Mouse (Mus musculus) testis, postnatal 14 days (tissue): ENCODE measurements at regions not wholly inside any gene's neighbourhood (a gene's known extent, or its start where the extent isn't known, plus 50 kb on each side); places are given as distances from the start of the nearest gene placed in this dataset.

Source experiments
- DNase-seq: peaks from one replicate; pipeline ENCODE4 v3.0.0; 2021; ENCODE audit warnings: low spot score

DNA sequence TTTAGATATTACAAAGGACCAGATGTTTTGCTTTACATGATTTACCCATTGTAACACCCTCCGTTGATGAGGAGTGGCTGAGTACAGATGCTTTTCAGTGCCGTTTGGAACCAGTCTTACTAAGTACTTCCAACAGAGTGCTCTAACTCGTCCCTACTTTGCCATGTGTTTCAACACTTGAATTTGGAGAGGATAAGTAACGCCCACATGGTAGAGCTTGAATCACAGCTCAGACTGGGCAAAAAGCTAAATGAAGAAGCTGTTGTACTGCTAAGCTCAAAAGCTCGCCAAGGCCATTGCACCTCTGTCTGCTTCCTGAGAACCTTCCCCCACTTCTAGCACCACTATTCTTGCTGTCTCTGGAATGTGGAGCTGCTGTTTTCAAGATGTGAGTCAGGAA, 471.1 kb downstream of the Nfib start:
- DNase-seq, result no peak

DNA sequence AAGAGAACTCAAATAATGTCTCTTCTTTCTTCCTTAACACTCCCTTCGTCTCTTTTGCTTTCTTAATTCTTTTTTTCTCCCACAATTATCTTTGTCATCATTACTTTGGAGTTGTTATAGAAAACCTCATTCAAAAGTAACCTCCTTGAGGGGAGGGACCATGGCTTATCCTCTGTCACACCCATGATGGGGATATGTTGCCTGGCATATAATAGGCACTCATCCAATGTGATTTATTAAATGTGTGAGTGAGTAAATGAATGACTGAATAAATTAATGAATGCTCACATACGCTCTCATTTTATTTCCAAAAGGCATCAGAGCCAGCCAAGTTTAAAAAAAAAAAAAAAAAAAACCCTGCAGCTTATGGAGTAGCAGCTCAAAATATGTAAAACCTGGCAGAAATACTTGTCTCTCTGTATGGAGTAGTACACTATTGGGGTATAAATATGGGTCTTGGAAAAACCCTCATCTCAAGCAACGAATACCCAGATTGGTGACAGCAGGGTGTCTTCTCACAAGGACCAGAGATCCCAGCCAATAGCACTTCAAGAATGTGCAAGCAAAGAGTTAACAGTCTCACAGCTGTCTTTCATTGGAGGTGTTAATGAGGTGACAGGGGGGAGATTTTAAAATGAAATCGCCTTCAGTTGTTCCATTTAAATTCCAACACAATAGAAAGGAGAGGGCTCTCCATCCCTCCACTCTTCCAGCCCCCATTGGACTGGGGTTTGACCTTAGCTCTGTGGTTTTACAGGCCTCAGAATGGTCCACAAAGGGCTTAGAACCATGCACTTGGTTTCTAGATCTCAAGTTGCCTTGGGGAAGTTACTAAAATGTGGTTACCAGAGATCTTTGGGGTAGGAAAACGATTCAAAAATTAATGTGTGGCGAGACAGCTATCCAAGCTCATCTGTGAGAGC, 479.1 kb downstream of the Nfib start:
- DNase-seq, result no peak

DNA sequence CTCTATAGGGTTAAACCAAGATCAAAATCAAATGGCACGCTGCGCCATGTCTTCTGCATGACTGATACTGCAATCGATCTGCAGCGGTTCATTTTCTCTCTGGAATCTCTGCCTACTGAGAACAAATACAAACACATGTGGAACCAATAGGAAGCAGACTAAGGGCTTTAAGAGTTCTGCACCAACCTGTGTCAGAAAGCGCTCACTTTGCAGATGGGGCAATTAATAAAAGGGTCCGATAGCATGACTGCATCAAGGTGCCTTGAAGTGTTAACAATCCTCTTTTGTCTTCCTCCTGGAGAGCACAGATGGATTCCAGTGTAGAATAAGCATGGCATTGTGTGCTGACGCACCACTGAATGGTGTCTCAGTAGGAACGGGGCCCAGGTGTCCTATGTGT, 484.8 kb downstream of the Nfib start:
- DNase-seq, result no peak

DNA sequence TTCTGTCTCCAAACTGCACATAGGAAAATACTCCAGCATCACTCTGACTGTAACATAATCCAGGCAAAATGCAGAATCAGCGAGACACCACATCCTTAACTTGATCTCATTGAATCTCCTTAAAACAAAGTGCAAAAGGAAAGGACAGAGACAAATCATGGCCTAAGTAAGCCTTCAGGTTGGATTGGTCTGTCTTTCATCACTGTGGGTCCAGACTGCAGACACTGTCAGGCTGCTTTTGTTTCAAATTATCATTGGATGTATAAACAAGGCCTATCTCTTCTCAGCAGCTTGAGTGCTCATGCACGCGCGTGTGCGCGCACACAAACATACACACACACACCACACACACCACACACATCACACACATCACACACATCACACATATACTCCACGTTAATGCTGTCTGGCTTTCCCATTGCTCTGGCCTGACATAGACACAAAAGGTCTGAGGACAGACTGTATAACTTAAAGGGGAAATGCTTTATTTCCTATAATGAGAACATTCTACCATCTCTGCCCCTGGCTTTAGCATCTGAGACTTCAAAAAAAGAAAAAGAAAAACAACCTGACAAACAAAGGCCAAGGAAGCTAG, 485.3 kb downstream of the Nfib start:
- no peak for DNase-seq

DNA sequence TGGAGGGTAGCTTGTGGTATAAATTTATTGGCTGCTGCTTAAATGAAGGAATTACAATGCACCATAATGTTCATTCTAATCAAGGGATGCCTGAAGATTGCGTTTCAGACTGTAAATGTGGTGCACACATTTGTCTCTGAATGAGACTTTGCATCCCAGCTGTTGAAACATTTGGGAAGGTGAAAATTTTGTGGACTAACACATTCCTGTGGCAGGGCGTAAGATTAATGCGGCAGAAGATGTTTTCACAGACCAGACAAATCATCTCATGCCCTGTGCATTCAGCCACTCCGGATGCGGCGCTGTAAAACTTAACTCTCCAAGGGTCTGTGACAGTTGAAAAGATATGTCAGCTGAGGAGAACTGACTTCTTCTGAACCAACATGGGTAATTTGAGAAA, 486.9 kb downstream of the Nfib start:
- DNase-seq, result no peak

DNA sequence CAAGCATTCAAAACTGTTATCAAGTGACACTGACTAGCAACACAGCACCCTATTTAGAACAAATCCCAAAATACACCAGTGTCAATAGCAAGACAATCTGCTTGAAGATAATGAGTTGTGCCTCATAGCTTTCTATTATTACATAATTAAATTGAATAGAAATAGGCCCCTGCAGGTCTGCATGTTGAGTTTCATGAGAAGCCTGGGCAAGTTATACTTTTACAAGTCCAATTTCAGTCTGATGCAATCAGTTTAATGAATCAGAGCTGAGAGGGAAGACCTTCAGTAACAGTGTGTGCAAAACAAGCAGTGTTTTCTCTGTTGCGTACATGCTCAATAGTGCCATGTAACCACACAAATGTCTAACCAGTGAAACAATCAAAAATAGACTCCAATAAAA, 498.5 kb downstream of the Nfib start:
- no peak for DNase-seq

DNA sequence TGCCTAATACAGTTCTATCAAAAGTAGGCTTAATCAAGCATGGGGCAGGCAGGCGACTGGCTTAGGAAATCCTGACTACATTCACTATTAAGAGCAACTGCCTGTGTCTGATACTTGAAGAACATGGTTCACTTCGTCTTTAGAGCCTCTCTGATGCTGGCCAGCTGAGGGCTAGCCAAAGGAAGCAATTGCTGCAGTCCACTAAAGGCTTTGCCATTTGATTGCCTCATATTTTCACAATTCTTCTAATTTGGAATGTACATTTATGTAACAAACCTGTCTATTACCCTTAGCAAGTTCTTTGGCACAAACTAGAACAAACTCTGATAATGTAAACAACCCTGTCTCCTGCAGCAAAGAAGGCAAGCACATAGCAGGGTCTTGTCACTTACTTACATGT, 505.2 kb downstream of the Nfib start:
- DNase-seq, result no peak

DNA sequence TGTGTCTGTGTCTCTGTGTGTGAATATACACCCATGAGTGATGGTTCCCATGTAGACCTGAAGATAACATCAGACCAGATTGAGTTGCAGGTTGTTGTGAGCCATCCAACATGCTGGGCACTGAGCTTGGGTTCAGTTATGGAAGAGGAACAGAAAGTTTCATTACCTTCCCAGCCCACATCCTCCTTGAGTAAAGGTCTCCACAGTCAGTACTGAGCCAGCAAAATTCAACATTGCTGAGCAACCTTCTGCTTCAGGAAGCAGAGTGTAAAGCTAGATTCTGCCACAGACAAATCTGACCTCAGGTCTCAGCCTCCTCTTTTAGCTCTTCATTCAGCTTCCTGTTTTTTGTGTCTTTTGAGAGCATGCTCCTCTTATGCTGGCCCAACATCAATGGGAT, 506.4 kb downstream of the Nfib start:
- DNase-seq, result no peak

DNA sequence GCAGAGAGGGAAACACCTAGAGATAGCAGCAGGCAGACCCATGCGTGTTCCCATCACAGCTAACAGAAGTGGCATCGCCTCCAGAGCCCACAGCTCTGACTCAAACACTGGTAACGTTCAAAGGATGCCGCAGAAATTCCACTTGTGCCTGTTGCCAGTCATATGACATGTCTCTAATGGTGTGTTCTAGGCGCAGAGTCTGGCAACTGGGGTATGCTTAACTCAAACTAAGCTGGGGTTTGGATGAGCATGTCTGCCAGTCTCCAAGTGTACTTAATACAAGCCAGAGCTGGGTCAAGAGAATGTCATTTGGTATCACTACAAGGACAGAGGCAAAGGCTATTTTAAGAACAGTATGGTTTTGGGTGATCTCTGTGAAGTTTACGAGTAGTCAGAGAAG, 507.9 kb downstream of the Nfib start:
- DNase-seq, result no peak

DNA sequence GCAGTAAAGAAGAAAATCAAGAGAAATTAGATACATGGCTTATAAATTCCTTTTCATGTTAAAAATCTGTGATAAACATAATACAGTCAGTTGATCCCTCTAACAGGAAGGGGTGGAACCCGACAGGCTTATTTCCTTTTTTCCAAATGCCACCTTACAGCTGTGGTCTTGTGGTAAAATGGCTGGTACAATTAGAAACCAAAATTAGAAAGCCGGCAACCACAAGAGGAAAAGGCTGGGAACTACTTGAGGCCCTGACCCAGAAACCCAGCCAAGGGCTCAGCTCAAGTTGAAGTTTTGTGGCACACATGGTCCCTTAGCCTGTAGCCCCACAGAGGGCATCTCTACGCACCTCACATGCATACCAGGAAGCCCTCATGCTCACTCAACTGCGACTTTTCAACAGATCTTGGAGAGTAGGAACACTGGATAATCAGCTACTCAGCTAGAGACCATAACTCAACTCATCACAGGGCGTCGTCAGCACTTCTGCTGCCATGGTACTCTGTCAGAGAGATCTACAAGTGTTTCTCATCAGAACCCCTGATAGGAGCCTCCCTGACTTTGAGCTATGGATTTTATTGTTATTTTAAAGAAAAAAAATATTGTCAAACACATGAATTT, 509.4 kb downstream of the Nfib start:
- DNase-seq, result no peak

DNA sequence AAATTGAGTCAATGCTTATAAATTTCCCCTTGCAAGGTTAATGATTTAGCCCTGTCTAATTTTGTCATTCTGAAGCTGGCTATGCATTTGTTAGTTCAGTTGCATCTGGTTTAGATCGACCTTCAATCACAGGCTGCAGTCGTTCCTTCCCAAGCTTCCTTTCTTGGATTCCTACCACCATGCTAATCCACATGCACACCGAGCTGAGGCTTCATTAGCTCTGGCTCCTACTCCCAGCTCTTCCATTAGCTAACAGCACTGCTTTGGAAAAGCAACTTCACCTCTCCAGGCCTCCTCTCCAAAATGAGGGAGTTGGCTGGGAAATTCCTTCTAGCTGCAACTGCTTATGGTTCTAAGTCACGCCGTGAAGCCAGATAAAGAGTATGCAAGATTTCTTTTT, 511.6 kb downstream of the Nfib start:
- no peak for DNase-seq

DNA sequence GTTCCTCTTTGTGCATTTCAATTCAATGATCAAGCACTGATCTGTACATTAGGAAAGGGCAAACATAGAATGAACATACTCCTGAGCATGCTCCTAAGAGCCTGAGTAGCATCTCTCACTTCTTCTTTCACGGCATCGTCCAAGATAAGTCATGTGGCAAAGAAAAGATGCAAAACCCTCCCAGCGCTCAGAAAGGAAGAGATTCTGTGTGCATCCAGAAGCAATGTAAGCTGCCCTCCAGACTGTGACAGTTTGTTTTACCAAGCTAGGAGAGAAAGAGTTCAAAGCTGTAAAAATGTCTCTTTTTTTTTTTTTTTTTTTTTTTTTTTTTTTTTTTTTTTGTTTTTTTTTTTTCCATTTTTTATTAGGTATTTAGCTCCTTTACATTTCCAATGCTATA, 518.7 kb downstream of the Nfib start:
- DNase-seq, result no peak

DNA sequence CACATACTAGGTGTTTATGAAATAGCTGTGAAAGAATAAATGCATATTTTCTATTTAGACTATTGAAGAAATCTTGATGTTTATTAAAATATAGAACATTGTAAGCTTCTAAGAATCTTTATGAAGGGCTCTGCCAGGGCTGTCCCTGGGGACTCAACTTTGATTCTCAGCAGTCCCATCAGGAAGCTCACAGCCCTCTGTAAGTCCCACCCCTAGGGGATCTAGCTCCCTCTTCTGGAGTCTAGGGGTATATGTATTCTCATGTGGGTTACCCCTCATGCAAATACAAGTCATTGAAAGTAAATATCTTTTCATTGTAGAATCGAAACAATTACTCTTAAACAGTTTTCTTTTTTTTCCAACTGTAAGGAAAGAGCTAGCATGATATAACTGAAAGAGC, 521.6 kb downstream of the Nfib start:
- no peak for DNase-seq

DNA sequence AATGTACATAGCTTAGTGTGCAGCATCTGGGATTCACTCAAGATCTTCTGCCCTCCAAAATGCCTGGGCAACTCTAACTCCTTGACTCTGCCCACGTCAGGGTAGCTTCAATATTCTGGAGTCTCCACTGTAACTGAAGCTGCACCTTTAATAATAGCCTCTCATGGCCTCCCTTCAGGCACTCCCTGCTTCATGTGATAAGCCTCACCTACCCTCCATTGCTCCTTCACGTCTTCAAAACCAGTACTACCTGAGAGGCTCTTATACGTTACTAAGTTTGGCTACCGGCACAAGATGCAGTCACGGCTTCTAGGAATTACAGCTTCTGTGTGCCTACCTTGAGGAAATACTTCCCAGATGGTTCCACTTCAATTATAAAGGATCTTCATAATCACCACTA, 527.4 kb downstream of the Nfib start:
- no peak for DNase-seq

DNA sequence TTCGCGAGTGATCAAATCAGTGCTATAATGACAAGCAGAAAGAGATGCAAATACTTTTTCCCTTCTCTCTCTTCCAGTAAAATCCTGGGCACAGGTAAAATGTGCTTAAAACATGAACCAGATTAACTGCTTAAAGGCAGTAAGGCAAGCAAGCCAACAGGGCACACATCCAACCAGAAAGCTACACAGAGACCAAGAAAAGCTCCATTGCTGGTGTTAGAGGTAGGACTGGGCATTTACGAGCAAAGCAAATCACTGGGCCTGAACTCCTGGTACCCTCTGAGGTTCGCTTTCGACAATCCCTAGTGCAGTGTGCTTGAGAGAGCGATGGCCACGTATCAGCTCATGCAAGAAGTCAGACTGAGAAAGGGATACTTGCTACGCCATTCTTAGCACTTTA, 528.8 kb downstream of the Nfib start:
- no peak for DNase-seq

DNA sequence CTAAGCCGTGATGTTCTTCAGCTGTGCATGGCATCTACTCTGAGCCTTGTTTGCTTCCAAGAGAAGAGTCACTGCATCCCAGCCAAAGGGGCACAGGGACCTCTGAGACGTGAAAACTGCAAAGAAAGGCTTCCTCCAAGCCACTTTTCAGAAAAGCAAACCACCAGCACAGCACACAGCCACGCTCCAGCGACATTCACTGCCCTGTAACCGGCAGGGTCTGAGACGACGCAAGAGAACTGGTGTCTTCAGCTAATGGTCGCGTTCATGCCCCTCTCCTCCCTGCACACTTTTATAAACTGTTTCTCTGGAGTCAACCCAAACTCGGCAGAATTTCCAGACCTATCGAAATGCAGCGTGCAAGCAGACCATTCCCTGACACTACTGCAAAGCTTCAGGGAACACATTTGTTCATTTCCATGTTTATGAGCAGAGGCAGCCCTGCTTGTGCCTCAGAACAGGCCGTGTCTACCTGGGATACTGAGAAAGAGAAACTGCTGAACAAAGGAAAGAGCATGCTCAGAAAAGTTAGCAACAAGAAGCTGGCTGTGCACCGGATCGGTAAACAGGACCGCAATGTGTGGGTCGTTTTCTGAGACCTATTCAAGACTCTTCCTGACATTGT, 532.0 kb downstream of the Nfib start:
- no peak for DNase-seq

DNA sequence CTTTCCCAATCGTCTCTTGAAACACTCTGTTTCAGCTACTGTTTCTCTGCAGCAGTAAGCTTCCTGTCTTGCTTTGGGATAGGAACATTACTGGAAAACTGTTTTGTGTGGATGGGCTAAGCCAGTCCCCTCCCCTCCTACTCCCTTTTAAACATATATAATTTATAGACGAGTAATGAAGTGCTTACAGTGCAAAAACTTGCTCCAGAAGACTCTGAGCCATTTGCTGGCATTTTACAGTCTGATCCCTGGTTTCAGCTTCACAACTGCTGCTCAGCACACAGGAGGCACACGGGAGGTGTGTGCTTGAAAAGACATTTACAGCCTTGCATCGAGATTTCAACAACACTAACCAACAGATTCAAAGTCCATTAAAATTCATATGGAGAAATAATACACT, 534.6 kb downstream of the Nfib start:
- no peak for DNase-seq

DNA sequence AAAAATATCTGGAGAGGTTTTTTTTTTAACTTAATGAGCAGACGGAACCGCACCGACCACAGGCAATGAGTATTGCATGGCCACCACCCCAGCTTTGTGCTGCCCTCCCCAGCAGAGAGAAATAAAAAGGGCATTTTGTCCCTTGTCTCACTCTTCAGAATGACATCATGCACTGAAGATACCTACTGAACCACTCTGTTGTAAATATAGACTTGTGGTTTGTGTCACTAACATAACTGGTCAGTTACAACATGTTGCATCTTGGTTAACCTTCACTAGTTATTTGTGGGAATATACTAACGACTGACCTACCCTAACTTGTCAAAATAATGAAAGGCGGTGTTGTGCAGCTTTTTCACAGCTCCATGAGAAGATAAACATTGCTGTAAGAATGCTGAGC, 537.5 kb downstream of the Nfib start:
- no peak for DNase-seq

DNA sequence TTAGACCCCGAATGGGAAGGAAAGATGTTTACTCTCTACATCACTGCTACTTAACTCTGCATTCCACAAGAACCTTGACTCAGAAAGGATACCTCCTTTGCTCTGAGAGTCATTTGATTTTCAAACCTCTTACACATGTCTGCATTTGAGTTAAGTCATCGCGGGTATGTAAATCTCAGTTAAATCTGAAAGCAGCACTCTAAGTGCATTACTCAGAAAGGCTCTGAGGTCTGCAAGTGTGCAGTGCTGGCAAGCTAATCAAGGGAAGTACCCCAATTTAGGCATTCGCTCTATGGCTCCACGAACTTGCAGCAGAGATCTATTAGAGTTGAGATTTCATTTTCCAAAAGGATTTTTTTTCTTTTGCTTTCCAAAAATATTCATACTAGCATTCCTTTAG, 538.2 kb downstream of the Nfib start:
- DNase-seq, result no peak

DNA sequence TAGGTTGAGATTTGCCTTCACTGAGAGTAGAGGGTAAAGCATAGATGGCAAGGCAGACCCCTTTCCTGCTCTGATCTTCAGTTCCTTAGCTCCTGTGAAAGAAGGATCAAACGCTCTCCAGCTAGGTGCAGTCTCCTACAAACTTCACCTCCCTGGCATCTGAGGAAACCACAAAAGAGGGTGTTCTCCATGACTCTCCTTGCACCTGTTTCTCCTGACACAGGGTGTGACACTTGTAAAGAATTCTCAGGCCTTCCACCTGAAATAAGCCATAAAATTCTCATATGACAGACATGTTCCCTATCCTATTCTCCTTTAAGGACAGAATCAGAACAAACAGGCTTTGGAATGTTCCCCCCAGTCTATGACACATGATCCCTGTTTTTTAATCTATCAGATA, 538.7 kb downstream of the Nfib start:
- DNase-seq, result no peak

DNA sequence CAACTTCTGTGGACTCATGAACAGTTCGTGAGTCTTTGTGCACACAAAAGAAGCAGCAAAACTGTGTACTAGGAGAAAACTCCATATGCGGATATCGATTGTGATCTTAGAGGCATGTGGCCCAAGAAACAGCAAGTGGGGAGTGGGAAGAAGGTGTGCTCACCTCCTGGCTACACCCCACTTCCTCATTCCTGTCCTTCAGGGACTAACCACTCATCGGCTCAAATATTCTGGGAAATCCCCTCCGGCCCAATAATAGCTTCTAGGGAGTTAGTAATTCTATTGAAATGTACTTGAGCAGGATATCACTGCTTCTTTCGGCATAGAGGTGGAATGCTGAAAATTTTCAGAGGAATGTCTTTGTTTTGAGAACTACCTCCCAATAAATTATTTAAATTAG, 539.5 kb downstream of the Nfib start:
- DNase-seq, result no peak

DNA sequence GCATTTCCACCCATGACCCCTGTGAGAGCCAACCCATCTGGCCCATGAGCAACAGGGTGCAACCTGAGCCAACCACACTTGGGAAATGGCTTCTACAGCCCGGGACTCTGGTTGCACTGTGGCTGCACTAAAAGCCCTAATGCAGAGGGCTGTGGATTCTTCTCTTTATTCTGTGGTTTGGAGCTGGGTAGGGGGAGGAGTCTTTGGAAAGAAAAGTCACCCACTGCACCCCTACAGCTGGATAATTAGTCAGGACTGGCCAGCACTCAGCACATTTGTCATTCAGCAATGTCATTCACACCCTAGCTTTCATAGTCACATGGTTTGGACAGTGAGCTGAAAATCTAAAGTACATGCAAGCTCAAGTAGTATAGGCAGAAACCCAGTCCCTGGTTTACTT, 541.5 kb downstream of the Nfib start:
- no peak for DNase-seq

DNA sequence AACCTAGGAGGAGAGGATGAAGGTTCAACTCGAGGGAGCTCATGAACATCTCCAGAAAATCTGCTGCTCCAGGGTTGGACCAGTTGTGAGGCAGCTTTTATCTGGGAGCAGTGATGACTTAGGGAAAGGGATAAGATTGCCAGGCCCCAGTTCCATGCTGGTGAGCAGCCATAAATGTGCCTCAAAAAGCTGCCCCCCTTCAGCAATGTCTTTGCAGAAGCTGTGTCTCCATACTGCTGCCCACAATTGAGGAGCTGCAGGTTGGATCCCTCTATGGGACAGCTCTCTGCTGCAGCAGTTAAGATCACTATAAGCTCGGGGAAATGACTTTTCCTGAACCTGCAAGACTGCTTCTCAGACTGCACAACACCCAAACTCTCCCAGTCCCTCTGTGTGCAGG, 543.7 kb downstream of the Nfib start:
- DNase-seq, result no peak
